Mouse (Mus musculus): ENCODE results near the gene Gsta4. TPM values are rescaled to one million over a fixed set of nuclear protein-coding genes. Genes with fewer than 3 reads are reported as not detected.

Gene Gsta4
- polyA plus RNA-seq, 1 experiment from 2014 or later, result 784 TPM

DNA sequence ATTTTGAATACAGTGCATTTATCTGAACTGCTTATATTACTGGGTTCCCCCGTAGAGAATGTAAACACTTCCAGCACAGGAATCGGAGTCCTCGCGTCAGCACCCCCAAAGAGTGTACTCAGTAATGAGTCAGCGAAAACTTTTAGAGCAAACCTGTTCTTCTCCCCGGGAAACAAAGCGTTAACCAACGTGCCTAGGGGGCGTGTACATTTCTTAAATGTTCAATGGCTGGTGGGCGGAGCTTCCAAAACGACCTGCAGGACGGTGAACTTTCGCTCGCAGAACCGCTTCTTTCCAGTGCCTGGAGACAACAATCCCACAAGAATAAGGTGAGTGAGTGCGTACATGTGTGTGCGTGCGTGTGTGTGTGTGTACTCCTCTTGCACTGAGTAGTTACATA, 9.2 kb downstream of the Gsta4 start:
- 1% methylated on average over 18 of the region's 18 CpGs for WGBS
- peak; percentile 69; the same call in 1 of the 2 replicates for ATAC-seq (ENCODE audit: insufficient read depth, low FRiP score)
- H3K9ac ChIP-seq (ENCODE audit: low read length), result peak overlapping the region; percentile 74

GRCm38 (mm10) chr9:78193902-78194597, 11.5 kb downstream of the Gsta4 start:
- peak; percentile 22; the same call in 1 of the 2 replicates for ATAC-seq (ENCODE audit: insufficient read depth, low FRiP score)
- peak overlapping the region; percentile 60 for H3K9ac ChIP-seq (ENCODE audit: low read length)
- 33% methylated on average over 9 of the region's 9 CpGs for WGBS

More for the DNA sequence above, 9.2 kb downstream of the Gsta4 start:
- no peaks in the 10 kb centered on the region for H3K36me3 ChIP-seq (ENCODE audit: control insufficient read depth, insufficient read depth, low read length)
- H3K27me3 ChIP-seq (ENCODE audit: control insufficient read depth, insufficient read depth, low read length), result no peaks in the 10 kb centered on the region
- H3K4me3 ChIP-seq (replicated peaks; ENCODE audit: low read length), result peak overlapping the region; percentile 52
- peak overlapping the region; percentile 84 for H3K27ac ChIP-seq (ENCODE audit: low read length)
- H3K4me1 ChIP-seq (ENCODE audit: control insufficient read depth, insufficient read depth, low read length), result peaks cover 2% of the 10 kb centered on the region; the same call in 1 of the 2 replicates
- peak overlapping the region; percentile 55 for H3K4me2 ChIP-seq (ENCODE audit: low read depth, low read length)
- H3K9me3 ChIP-seq (replicated peaks; ENCODE audit: control insufficient read depth, low read length), result no peaks in the 10 kb centered on the region

DNA sequence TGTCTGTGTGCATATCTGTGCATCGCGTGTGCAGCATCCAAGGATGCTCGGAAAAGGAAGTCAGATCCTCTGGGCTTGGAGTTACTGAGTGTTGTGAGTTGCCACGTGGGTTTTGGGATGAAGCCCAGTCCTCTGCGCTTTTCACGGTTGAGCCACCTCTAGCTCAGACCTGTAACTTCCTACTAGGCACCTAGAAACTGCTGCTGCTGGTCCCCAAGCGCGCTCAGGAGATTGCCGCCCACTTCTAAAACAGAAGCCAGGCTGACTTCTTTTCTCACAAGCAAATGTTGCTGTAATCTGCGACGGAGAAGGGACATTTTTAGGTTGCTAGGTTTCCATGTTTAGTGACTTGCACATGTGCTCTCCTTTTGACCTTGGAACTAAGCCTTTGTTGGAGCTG, 12.5 kb downstream of the Gsta4 start:
- no peaks in the 10 kb centered on the region for H3K4me1 ChIP-seq (ENCODE audit: control insufficient read depth, insufficient read depth, low read length)
- no peaks in the 10 kb centered on the region for H3K27me3 ChIP-seq (ENCODE audit: control insufficient read depth, insufficient read depth, low read length)
- no peaks in the 10 kb centered on the region for H3K9me3 ChIP-seq (replicated peaks; ENCODE audit: control insufficient read depth, low read length)
- H3K9ac ChIP-seq (ENCODE audit: low read length), result peak overlapping the region; percentile 66
- H3K4me3 ChIP-seq (replicated peaks; ENCODE audit: low read length), result peak overlapping the region; percentile 52
- peak overlapping the region; percentile 61 for H3K27ac ChIP-seq (ENCODE audit: low read length)
- peak overlapping the region; percentile 50 for H3K4me2 ChIP-seq (ENCODE audit: low read depth, low read length)
- WGBS, result 64% methylated on average over 11 of the region's 11 CpGs
- ATAC-seq (ENCODE audit: insufficient read depth, low FRiP score), result no peak
- peaks cover 3% of the 10 kb centered on the region; the same call in 1 of the 2 replicates for H3K36me3 ChIP-seq (ENCODE audit: control insufficient read depth, insufficient read depth, low read length)

More at GRCm38 (mm10) chr9:78193902-78194597, 11.5 kb downstream of the Gsta4 start:
- Histone ChIP-seq H3K4me2 (ENCODE audit: low read depth, low read length) (peak overlapping the region; percentile 50), H3K27ac (ENCODE audit: low read length) (peak overlapping the region; percentile 84), H3K27me3 (ENCODE audit: control insufficient read depth, insufficient read depth, low read length) (no peaks in the 10 kb centered on the region), H3K4me3 (replicated peaks; ENCODE audit: low read length) (peak overlapping the region; percentile 52), H3K4me1 (ENCODE audit: control insufficient read depth, insufficient read depth, low read length) (peaks cover 2% of the 10 kb centered on the region; the same call in 1 of the 2 replicates), H3K9me3 (replicated peaks; ENCODE audit: control insufficient read depth, low read length) (no peaks in the 10 kb centered on the region), H3K36me3 (ENCODE audit: control insufficient read depth, insufficient read depth, low read length) (peaks cover 3% of the 10 kb centered on the region; the same call in 1 of the 2 replicates)

- Histone ChIP-seq H3K27ac (ENCODE audit: low read length) (no peak overlapping the region), H3K9me3 (replicated peaks; ENCODE audit: control insufficient read depth, low read length) (no peaks in the 10 kb centered on the region), H3K4me3 (replicated peaks; ENCODE audit: low read length) (no peak overlapping the region), H3K4me1 (ENCODE audit: control insufficient read depth, insufficient read depth, low read length) (no peaks in the 10 kb centered on the region), H3K27me3 (ENCODE audit: control insufficient read depth, insufficient read depth, low read length) (no peaks in the 10 kb centered on the region), H3K9ac (ENCODE audit: low read length) (no peak overlapping the region), H3K4me2 (ENCODE audit: low read depth, low read length) (no peak overlapping the region), H3K36me3 (ENCODE audit: control insufficient read depth, insufficient read depth, low read length) (peaks cover 3% of the 10 kb centered on the region; the same call in 1 of the 2 replicates)
- 94% methylated on average over 9 of the region's 9 CpGs for WGBS
- ATAC-seq (ENCODE audit: insufficient read depth, low FRiP score), result no peak
These were observed 15.2 kb downstream of the Gsta4 start for GRCm38 (mm10) chr9:78197801-78198200.

DNA sequence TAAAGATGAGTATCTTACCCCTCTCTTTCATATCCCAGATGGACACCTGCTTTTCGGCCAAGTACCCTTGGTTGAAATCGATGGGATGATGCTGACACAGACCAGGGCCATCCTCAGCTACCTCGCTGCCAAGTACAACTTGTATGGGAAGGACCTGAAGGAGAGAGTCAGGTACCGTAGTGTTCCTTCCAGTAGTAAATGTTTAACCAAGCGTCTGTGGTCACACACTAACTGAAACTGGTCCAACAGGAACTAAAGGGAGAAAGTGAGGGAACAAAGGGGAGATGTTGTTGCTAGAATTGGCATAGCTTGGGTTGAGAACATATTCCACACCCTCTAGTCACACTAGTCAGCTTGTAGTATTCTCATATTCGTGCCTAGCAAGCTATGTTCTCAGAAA, 21.6 kb downstream of the Gsta4 start:
- peak; percentile 88; the same call in 1 of the 2 replicates for ATAC-seq (ENCODE audit: insufficient read depth, low FRiP score)

DNA sequence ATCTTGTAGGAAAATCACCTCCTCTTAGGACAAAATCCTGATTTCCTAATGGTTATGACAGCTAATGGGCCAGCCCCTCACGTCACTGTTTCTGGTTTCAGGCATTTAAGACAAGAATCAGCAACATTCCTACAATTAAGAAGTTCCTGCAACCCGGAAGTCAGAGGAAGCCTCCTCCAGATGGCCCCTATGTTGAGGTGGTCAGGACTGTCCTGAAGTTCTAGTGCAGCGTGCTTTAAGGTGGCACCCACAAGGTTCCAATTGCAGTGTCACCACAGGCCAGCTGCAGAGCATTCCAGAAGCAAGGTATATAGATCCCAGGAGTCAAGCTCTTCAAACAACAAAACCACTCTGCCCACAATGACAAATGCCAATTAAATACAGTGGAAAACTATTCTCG, 26.4 kb downstream of the Gsta4 start:
- Histone ChIP-seq H3K4me1 (ENCODE audit: control insufficient read depth, insufficient read depth, low read length) (peaks cover 6% of the 10 kb centered on the region), H3K9me3 (replicated peaks; ENCODE audit: control insufficient read depth, low read length) (no peaks in the 10 kb centered on the region), H3K36me3 (ENCODE audit: control insufficient read depth, insufficient read depth, low read length) (no peaks in the 10 kb centered on the region), H3K27ac (ENCODE audit: low read length) (no peak overlapping the region), H3K4me2 (ENCODE audit: low read depth, low read length) (no peak overlapping the region), H3K27me3 (ENCODE audit: control insufficient read depth, insufficient read depth, low read length) (no peaks in the 10 kb centered on the region), H3K4me3 (replicated peaks; ENCODE audit: low read length) (no peak overlapping the region), H3K9ac (ENCODE audit: low read length) (no peak overlapping the region)
- 66% methylated on average over 4 of the region's 4 CpGs for WGBS
- no peak for ATAC-seq (ENCODE audit: insufficient read depth, low FRiP score)

More for the DNA sequence above, 21.6 kb downstream of the Gsta4 start:
- Histone ChIP-seq H3K9ac (ENCODE audit: low read length) (no peak overlapping the region), H3K9me3 (replicated peaks; ENCODE audit: control insufficient read depth, low read length) (no peaks in the 10 kb centered on the region), H3K4me3 (replicated peaks; ENCODE audit: low read length) (no peak overlapping the region), H3K27ac (ENCODE audit: low read length) (peak overlapping the region; percentile 84), H3K36me3 (ENCODE audit: control insufficient read depth, insufficient read depth, low read length) (no peaks in the 10 kb centered on the region), H3K4me2 (ENCODE audit: low read depth, low read length) (no peak overlapping the region), H3K27me3 (ENCODE audit: control insufficient read depth, insufficient read depth, low read length) (no peaks in the 10 kb centered on the region), H3K4me1 (ENCODE audit: control insufficient read depth, insufficient read depth, low read length) (no peaks in the 10 kb centered on the region)
- WGBS, result 65% methylated on average over 6 of the region's 6 CpGs

DNA sequence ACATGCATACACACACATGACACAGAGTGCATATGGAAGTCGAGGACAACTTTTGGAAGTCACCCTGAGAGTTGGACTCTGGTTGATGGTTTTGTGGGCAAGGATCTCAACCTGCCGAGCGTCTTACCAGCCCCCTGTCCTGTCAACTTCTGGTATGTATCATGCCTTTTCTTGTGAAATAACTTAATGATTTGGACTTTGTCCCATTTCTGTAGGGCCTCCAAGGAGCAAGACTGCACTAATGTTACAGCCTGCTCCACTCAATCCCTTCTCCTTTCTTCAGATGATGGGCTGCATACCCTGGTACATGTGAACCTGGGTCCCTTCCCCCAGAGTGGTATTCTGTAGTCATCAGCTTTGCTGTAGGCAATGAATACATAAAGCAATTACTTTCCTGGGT, 27.5 kb downstream of the Gsta4 start:
- no peak for ATAC-seq (ENCODE audit: insufficient read depth, low FRiP score)
- WGBS, result 83% methylated on average over 3 of the region's 3 CpGs

DNA sequence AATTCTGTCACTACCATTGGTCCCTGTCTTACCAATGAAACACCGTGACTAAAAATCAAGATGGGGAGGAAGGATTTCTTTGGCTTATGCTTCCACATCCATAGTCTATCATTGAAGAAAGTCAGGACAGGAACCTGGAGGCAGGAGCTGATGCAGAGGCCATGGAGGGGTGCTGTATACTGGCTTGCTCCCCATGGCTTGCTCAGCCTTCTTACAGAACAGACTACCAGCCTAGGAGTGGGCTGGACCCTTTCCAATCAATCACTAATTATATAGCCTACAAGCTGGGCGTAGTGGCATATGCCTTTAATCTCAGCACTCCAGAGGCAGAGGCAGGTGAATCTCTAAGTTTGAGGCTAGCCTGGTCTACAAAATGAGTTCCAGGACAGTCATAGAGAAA, 28.2 kb downstream of the Gsta4 start:
- H3K4me1 ChIP-seq (ENCODE audit: control insufficient read depth, insufficient read depth, low read length), result peaks cover 6% of the 10 kb centered on the region
- H3K27me3 ChIP-seq (ENCODE audit: control insufficient read depth, insufficient read depth, low read length), result no peaks in the 10 kb centered on the region
- H3K4me3 ChIP-seq (replicated peaks; ENCODE audit: low read length), result no peak overlapping the region
- no peak for ATAC-seq (ENCODE audit: insufficient read depth, low FRiP score)
- no peak overlapping the region for H3K4me2 ChIP-seq (ENCODE audit: low read depth, low read length)
- 94% methylated on average over 2 of the region's 2 CpGs for WGBS
- no peak overlapping the region for H3K9ac ChIP-seq (ENCODE audit: low read length)
- peak overlapping the region; percentile 90; the same call in 1 of the 2 replicates for H3K27ac ChIP-seq (ENCODE audit: low read length)
- no peaks in the 10 kb centered on the region; the same call in 1 of the 2 replicates for H3K9me3 ChIP-seq (replicated peaks; ENCODE audit: control insufficient read depth, low read length)
- H3K36me3 ChIP-seq (ENCODE audit: control insufficient read depth, insufficient read depth, low read length), result no peaks in the 10 kb centered on the region

More for the DNA sequence above, 27.5 kb downstream of the Gsta4 start:
- no peaks in the 10 kb centered on the region for H3K9me3 ChIP-seq (replicated peaks; ENCODE audit: control insufficient read depth, low read length)
- H3K27ac ChIP-seq (ENCODE audit: low read length), result no peak overlapping the region
- H3K36me3 ChIP-seq (ENCODE audit: control insufficient read depth, insufficient read depth, low read length), result no peaks in the 10 kb centered on the region
- peaks cover 6% of the 10 kb centered on the region for H3K4me1 ChIP-seq (ENCODE audit: control insufficient read depth, insufficient read depth, low read length)
- H3K27me3 ChIP-seq (ENCODE audit: control insufficient read depth, insufficient read depth, low read length), result no peaks in the 10 kb centered on the region
- H3K4me3 ChIP-seq (replicated peaks; ENCODE audit: low read length), result no peak overlapping the region
- H3K9ac ChIP-seq (ENCODE audit: low read length), result no peak overlapping the region
- H3K4me2 ChIP-seq (ENCODE audit: low read depth, low read length), result no peak overlapping the region

- H3K4me3 ChIP-seq (replicated peaks; ENCODE audit: low read length), result no peak overlapping the region
- ATAC-seq (ENCODE audit: insufficient read depth, low FRiP score), result no peak
- no peak overlapping the region for H3K9ac ChIP-seq (ENCODE audit: low read length)
- 85% methylated on average over 3 of the region's 3 CpGs for WGBS
- peak overlapping the region; percentile 90 for H3K27ac ChIP-seq (ENCODE audit: low read length)
- no peaks in the 10 kb centered on the region; the same call in 1 of the 2 replicates for H3K9me3 ChIP-seq (replicated peaks; ENCODE audit: control insufficient read depth, low read length)
- H3K4me1 ChIP-seq (ENCODE audit: control insufficient read depth, insufficient read depth, low read length), result peaks cover 6% of the 10 kb centered on the region
- H3K36me3 ChIP-seq (ENCODE audit: control insufficient read depth, insufficient read depth, low read length), result no peaks in the 10 kb centered on the region
- no peaks in the 10 kb centered on the region for H3K27me3 ChIP-seq (ENCODE audit: control insufficient read depth, insufficient read depth, low read length)
- H3K4me2 ChIP-seq (ENCODE audit: low read depth, low read length), result no peak overlapping the region
These were observed 28.9 kb downstream of the Gsta4 start for GRCm38 (mm10) chr9:78211521-78211920.

All from stomach, embryonic 16.5 days (tissue).